ENCODE assay signal across 21 mouse cellular contexts in genomic region chr2:167997562-167997961, GRCm38 (mm10). TPM values are rescaled to one million over a fixed set of nuclear protein-coding genes. Genes with fewer than 3 reads are reported as not detected.
A peak's percentile ranks its signal among the peaks of the same experiment; 100 is the strongest.
DNase-seq lines count a peak whose midpoint lies in the region; ATAC-seq lines count a peak whose summit lies in the region.
"Had no signal": no experiment of that assay in that cellular context is flagged by ENCODE, and none has a peak within 500 bp of the region (broad histone marks: within the 10 kb centered on the region; RNA-seq: fewer than 3 reads in every experiment).

No protein-coding gene starts in this region.

- H3K4me3 ChIP-seq in heart, embryonic 11.5 days (ENCODE audit: low read depth, low read length) = no peak overlapping the region
- H3K4me3 ChIP-seq in megakaryocyte, embryonic 14.5 days (replicated peaks) = peak overlapping the region; percentile 33
- H3K4me3 ChIP-seq in forebrain, embryonic 14.5 days (ENCODE audit: low read depth, low read length) = no peak overlapping the region
- H3K4me3 ChIP-seq: embryonic facial prominence, embryonic 13.5 days; heart, embryonic 15.5 days; layer of hippocampus, adult 2 months; limb, embryonic 15.5 days; liver, embryonic 15.5 days had no signal

- H3K27ac ChIP-seq in heart, embryonic 11.5 days (ENCODE audit: low read depth, low read length) = no peak overlapping the region
- no peak overlapping the region for H3K27ac ChIP-seq in forebrain, embryonic 14.5 days (ENCODE audit: low read depth, low read length)
- H3K27ac ChIP-seq: heart, embryonic 15.5 days; layer of hippocampus, adult 2 months; limb, embryonic 15.5 days; liver, embryonic 15.5 days had no signal

- H3K9ac ChIP-seq in heart, embryonic 11.5 days (ENCODE audit: low read depth, low read length) = no peak overlapping the region
- no peak overlapping the region for H3K9ac ChIP-seq in forebrain, embryonic 14.5 days (ENCODE audit: low read length)
- H3K9ac ChIP-seq: embryonic facial prominence, embryonic 13.5 days; heart, embryonic 15.5 days; limb, embryonic 15.5 days; liver, embryonic 15.5 days had no signal

- H3K4me2 ChIP-seq in heart, embryonic 11.5 days = peak overlapping the region; percentile 8; the same call in 1 of the 2 replicates
- H3K4me2 ChIP-seq in forebrain, embryonic 14.5 days (ENCODE audit: low read length) = no peak overlapping the region
- H3K4me2 ChIP-seq: embryonic facial prominence, embryonic 13.5 days; heart, embryonic 15.5 days; limb, embryonic 15.5 days; liver, embryonic 15.5 days had no signal

- WGBS in heart, embryonic 11.5 days (ENCODE audit: insufficient replicate concordance) = 48% methylated on average over 3 of the region's 3 CpGs
- 66% methylated on average over 3 of the region's 3 CpGs for WGBS in forebrain, embryonic 14.5 days

- peaks cover 14% of the 10 kb centered on the region for H3K4me1 ChIP-seq in heart, embryonic 11.5 days (ENCODE audit: control insufficient read depth, insufficient read depth, low read length)
- peaks cover 42% of the 10 kb centered on the region for H3K4me1 ChIP-seq in megakaryocyte, embryonic 14.5 days
- no peaks in the 10 kb centered on the region for H3K4me1 ChIP-seq in forebrain, embryonic 14.5 days (ENCODE audit: control insufficient read depth, insufficient read depth, low read length)
- H3K4me1 ChIP-seq: liver, embryonic 15.5 days had no signal

- DNase-seq in heart, postnatal 10 days = no peak
- peak; percentile 54 for DNase-seq in splenic B cell, adult 2 months (ENCODE audit: low read depth, low spot score)
- no peak for DNase-seq in kidney, adult 9 months
- DNase-seq in embryo, embryonic 10 days (ENCODE audit: low spot score) = no peak
- DNase-seq in forebrain, embryonic 14.5 days (ENCODE audit: low spot score) = no peak
- DNase-seq: adrenal gland, postnatal 14 days; cerebellum, adult 9-11 months; kidney, adult 18-20 months; kidney, postnatal 10 days; midbrain, embryonic 14.5 days; right cerebral cortex, adult 18-20 months; thymus, postnatal 4 days had no signal

- H3K9me3 ChIP-seq in heart, embryonic 11.5 days (replicated peaks; ENCODE audit: control insufficient read depth, low read length) = no peaks in the 10 kb centered on the region; the same call in 1 of the 2 replicates
- H3K9me3 ChIP-seq in megakaryocyte, embryonic 14.5 days = 0 out of 2 replicates have a peak, but pooled peaks cover 10% of the 10 kb centered on the region
- 0 out of 2 replicates have a peak, but pooled peaks cover 3% of the 10 kb centered on the region for H3K9me3 ChIP-seq in forebrain, embryonic 14.5 days (replicated peaks; ENCODE audit: control insufficient read depth, low read length)
- H3K9me3 ChIP-seq: heart, embryonic 15.5 days; limb, embryonic 15.5 days; liver, embryonic 15.5 days had no signal

- intact Hi-C loops in heart, postnatal 10 days (cut with DNase I) = no loop called here

- no peaks in the 10 kb centered on the region for H3K27me3 ChIP-seq in heart, embryonic 11.5 days (ENCODE audit: control insufficient read depth, insufficient read depth, low read length)
- H3K27me3 ChIP-seq in megakaryocyte, embryonic 14.5 days (replicated peaks) = no peaks in the 10 kb centered on the region
- H3K27me3 ChIP-seq in splenic B cell, adult 2 months (ENCODE audit: control insufficient read depth, insufficient read depth, low read length, poor library complexity, severe bottlenecking) = no peaks in the 10 kb centered on the region
- H3K27me3 ChIP-seq in forebrain, embryonic 14.5 days (replicated peaks; ENCODE audit: control insufficient read depth, insufficient read depth, low read length) = no peaks in the 10 kb centered on the region
- H3K27me3 ChIP-seq: embryonic facial prominence, embryonic 13.5 days; heart, embryonic 15.5 days had no signal

- 0 out of 2 replicates have a peak, but pooled peaks cover 2% of the 10 kb centered on the region for H3K36me3 ChIP-seq in heart, embryonic 11.5 days (ENCODE audit: control insufficient read depth, insufficient read depth, low read length)
- H3K36me3 ChIP-seq in megakaryocyte, embryonic 14.5 days (replicated peaks; ENCODE audit: low read length) = peaks cover 94% of the 10 kb centered on the region
- no peaks in the 10 kb centered on the region for H3K36me3 ChIP-seq in splenic B cell, adult 2 months (ENCODE audit: control insufficient read depth, insufficient read depth, low read length, poor library complexity, severe bottlenecking)
- no peaks in the 10 kb centered on the region for H3K36me3 ChIP-seq in forebrain, embryonic 14.5 days (ENCODE audit: control insufficient read depth, insufficient read depth, low read length)
- H3K36me3 ChIP-seq: heart, embryonic 15.5 days; liver, embryonic 15.5 days had no signal

- ATAC-seq in heart, embryonic 11.5 days (replicated peaks; ENCODE audit: insufficient number of reproducible peaks, low FRiP score, low TSS enrichment) = no peak
- ATAC-seq in activated CD4-positive, CD25-positive, alpha-beta regulatory T cell, adult 4 months = peak; percentile 94
- ATAC-seq in forebrain, embryonic 14.5 days = no peak
- ATAC-seq: forebrain, embryonic 16.5 days had no signal

RNA-seq across cellular contexts. Expression of gene Ripor3, which starts 12.9 kb away (rescaled TPM):
- polyA plus RNA-seq in heart, embryonic 11.5 days (2014; fragmentation: Nextera tagmentation; extraction: Ambion mirVana) = 0.97 and 2.1 TPM in 2 replicates
- total RNA-seq in heart, postnatal 10 days (2021) = under 1 TPM; 0.91 to 0.97 TPM
- under 1 TPM; 0.43 to 0.70 TPM for polyA plus RNA-seq in activated CD4-positive, CD25-positive, alpha-beta regulatory T cell, adult 4 months (2017; shearing (Covaris generic))
- polyA plus RNA-seq in megakaryocyte, embryonic 14.5 days (2012; ENCODE audit: insufficient read depth, low replicate concordance) = 123 and 438 TPM in 2 replicates
- 0.22 and 0.42 TPM in 2 replicates for polyA plus RNA-seq in forebrain, embryonic 14.5 days (2014; fragmentation: Nextera tagmentation; extraction: Ambion mirVana)

Comparison
In these comparisons a context has a peak if more than half of its experiments do, and no peak if none do; other contexts are left out.
1. RNA of gene Ripor3, which starts 12.9 kb away (polyA plus RNA-seq): 123 to 438 TPM in megakaryocyte, embryonic 14.5 days; 0.97 to 2.1 TPM in heart, embryonic 11.5 days, 0.43 to 0.70 TPM in activated CD4-positive, CD25-positive, alpha-beta regulatory T cell, adult 4 months and 0.22 to 0.42 TPM in forebrain, embryonic 14.5 days; every median in the first group is over 10 times any median in the second.